Mouse (Mus musculus) bone marrow macrophage, adult 2 months (primary cell): ENCODE results near the gene Epas1.

ENCODE experiments used
- CTCF ChIP-seq: IDR thresholded peaks from 2 replicates; pipeline ENCODE4 v1.5.1; 2012; ENCODE audit warnings: low read depth, mild to moderate bottlenecking, low read length, moderate library complexity
- POLR2A ChIP-seq: IDR thresholded peaks from 2 replicates; pipeline ENCODE4 v1.6.1; 2012; ENCODE audit warnings: mild to moderate bottlenecking, low read depth, low read length, borderline replicate concordance

DNA sequence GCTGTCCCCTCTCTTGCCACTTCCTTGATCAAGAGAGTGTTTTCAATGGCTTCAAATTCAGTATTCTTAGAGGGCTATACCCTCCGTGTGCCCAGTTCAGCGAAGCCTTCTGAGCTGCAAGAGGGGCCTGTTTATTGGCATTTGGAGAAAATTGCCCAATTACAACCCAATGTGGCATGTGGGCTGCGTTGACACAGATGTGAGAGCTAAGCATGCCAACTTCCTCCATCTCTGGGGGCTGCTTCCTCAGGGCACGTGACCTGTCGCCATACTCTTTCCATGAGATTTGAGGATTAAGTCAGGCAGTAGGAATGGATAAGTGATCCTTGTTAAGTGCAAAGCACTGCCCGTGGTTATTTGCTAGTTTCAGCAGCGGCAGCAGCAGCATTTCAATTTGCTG is 34.3 kb downstream of the Epas1 start:
- TF ChIP-seq CTCF (no peak), POLR2A (no peak)
